Mouse (Mus musculus) megakaryocyte, adult 5-6 weeks (primary cell): Measurements from ENCODE around the gene Dab1. TPM values are rescaled to one million over a fixed set of nuclear protein-coding genes. Genes with fewer than 3 reads are reported as not detected.

ENCODE experiments used
- ATAC-seq: 2 replicates; pipeline ENCODE4 v1.8.0; 2016; ENCODE audit warnings: mild to moderate bottlenecking, inconsistent platforms; ENCODE audit not compliant: poor library complexity, severe bottlenecking
- total RNA-seq, 2 experiments: library from RNA; stranded (forward) in 1 of 2; stranded (reverse) in 1 of 2; fragments of 153-499, 151-499 nt in 1 of 2; fragments of 221-1000, 200-1000 nt in 1 of 2; gene quantifications; 2 replicates each; pipeline versions ENCODE4 v1.2.3 to v1.2.4; 2015 to 2017

Gene Dab1
- total RNA-seq (2015) = not detected in 2 replicates
- total RNA-seq (2017) = not detected in 2 replicates

DNA sequence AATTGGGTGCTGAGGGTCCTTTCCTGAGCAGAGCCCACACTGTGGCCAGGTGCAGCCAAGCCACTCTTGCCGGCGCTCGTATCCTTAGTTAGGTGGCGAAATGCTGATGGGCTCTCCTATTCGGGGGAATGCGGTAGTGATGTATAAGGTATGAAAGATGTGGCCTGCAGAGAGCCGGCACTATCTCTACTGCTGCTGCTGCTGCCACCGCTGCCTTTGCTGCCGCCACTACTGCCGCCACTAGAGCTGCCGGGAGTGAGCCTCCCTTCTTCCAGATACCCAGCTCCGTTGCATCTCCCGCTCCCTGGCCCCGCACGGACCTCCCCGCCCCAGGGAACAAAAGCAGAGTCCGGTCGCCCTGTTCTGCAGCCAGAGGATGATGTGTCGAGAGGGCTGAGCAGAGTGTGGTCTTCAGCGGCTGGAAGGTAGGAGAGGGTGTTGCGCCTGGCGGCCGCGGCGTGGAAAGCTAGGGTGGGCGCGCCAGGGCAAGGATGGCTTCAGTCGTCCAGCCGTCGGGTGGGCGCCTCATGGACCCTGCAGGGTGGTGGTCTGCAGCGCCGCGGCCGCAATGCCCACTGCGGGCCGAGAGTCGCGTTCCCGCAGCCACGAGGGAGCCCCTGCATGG is at the start of gene Dab1:
TSS of gene Dab1 (plus strand) at position 39 of the 625 bp plus-strand sequence.
- no peak for ATAC-seq

DNA sequence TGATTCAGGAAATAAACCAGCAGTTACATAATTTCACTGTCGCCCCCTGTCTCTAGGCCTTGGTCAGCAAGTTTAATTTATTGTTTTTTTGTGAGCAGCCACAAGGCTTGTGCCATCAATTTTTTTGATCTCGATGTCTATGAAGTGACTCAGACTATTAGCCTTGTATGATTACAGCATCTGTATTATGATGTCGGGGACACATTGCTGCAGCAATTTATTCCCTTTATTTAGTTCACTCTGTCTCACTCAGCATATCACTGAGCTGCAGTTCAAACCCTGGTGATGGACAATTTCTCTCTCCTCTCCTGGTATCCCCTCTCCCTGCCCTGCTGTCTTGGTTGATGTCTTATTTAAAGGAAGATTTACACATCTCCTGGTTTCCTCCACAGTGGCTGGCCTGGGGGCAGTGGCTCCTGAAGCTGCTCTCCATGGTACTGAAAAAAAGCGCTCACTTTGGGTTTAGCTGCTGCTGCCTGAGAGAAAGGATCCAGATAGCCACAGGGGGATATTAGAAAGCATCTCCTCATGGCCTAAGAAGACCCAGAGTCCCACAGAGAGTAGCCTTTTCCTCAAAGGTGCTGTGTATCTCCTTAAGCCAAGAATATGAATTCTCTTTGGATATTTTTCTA is 47.3 kb upstream of the Dab1 start:
- ATAC-seq = no peak

DNA sequence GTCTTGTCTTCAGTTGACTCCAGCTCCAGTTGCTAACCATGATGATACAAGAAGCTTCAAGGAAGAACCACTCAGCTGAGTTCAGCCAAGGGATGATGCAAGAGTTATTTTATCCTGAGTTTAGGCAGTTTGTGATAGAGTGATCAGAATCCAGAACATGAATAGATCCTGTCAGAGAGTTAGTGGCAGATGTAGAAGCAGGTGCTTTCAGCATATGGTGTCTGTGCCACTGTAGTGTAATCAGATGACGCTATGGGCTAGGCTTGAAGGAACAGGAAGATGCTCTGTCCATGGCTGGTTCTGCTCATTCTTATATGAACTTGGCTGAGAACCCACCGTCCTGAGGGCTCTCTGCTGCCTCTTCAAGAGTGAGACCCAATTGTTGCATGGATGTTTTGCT is 43.6 kb upstream of the Dab1 start:
- ATAC-seq = no peak

DNA sequence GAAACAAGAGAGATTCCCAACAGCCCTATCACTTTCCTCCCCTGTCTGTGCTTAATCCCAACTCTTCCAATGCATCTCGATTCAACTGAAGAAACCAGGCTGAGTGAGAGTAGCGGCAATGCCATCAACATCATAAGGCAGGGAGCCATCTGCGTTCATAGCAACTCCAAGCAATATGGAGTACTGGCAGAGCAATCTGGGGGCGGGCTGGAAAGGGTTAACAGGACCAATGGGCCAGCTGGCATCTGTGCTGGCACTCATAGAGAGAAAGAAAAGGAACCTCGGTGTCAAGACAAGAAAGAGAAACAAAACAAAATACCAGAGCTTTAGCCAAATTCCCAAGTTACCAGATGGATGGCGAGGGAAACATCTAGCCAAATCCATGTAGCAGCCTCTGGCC is 42.9 kb upstream of the Dab1 start:
- ATAC-seq = no peak

DNA sequence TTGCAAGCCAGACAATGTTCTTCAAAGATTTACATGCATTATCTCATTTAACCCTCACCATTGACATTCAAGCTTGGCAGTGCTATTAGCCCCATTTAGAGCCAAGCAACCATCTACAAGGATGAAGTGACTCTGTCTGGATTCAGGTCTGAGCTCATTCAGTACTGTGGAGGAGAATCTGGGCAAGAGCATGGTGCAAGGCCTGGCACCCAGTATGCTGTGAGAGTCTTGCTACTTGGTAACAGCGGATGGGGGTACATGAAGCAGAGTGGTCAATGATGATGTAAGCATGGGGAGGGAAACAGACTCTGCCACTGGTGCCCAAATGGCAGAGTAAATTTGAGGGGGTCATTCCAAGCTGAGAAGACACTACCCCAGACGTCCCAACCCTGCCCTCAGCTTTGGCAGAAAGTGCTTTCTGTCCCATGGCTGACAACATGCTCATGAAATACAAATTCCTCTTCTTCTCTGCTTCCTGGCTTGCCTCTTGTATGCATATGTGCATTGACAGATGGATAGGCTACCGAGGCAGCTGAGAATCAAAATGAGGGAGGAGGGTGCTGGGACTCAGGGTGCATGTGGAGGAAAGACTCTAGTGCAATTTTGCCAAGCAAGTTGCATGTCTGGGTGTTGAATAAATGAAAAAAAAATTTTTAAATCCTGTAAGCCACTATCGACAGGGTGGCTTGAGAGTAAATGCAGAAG is 41.9 kb upstream of the Dab1 start:
- ATAC-seq = no peak

DNA sequence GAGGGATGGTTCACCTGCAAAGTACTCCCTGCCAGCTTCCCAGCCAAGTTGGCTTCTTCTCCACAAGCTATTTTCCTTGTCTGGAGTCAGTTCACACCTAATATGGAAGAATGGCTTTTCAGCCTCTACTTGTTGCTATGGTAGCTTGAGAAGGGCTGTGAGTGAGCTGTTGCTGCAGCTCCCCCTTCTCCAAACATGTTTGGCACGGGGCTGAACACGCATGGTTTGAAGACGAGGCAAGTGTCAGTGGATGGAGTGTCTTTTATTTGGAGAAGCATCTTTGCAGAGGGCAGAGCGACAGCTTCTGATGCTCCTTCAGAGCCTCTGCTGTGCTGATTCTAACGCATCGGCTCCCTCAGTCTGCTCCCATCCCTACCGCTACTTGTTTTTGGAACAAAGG is 41.3 kb upstream of the Dab1 start:
- no peak for ATAC-seq

DNA sequence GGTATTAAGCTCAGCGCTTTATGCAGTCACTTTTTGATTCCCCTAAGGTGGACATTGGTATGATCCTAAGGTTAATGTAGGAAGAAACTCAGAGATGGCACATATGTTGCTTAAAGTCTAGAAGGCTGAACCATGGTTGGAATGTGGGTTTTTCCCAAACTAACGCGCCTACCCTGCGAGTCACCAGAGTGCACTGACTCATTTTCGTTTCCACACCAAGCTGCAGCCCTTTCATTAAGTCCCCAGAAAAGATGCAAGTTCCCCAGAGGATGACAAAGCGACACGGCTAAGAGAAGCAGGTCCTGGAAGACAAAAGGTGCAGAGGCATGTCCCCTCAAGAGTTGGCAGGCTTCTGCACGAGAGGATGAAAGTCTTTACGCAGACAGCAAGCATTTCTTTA is 39.1 kb upstream of the Dab1 start:
- no peak for ATAC-seq

DNA sequence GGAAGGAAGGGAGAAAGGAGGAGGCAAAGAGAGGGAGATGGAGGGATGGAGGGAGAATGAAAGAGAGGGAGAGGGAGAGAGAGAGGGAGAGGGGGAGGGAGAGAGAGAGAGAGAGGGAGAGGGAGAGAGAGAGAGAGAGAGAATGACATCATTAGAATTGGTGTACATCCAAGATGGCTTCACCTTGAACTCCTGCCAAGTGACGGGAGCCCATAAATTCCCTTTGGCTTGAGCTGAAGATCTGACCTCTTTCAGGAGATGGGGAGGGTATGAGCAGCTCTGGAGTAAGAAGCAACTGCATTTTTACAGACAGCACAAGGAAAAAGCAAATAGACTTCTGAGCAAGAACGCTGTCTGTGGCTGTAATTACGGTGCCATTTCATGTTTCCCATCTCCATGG is 4.1 kb upstream of the Dab1 start:
- ATAC-seq = no peak

DNA sequence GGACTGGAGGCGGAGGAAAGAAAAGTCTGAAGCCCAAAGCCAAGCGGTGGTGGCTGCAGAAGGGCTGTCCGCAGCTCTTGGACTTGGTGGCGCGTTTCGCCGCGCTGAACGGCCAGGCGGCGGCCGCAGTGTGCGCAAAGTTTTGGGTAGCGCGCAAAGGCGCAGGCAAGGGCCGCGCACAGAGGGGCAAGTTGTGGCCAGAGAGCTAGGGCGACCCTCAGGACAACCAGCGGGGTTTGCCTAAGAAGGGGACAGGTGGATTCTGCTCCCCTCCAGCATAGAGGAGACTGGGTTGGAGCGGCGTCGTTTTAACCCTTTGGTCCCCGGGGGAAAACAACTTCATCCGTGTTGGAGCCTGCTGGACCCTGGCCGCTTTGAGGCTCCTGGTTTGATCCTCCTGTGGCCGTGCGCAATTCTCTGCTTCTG is 800 bp downstream of the Dab1 start:
- ATAC-seq = no peak

DNA sequence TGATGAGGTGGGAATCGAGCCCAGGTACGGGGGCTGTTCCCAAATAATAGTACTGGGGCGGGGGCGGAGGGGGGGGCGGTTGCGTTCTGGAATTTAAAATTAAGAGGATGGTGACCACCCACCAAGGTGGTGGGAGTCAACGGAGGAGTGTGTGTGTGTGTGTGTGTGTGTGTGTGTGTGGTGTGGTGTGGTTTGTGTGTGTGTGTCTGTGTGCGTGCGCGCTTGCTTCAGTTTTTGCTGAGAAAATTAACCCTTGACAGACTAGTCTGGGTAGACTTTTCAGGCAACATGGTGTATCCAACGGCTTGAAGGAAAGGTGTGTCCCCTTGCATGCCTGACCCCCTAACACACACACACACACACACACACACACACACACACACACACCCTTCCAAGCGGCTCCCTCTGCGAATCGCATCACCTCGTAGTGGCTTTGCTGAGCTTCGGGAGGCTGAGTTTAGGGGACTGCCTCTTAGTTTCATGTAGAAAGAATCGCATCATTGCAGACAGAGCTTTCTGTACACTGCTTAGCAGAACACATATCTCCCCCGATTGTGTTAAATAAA is 1.5 kb downstream of the Dab1 start:
- ATAC-seq = no peak

DNA sequence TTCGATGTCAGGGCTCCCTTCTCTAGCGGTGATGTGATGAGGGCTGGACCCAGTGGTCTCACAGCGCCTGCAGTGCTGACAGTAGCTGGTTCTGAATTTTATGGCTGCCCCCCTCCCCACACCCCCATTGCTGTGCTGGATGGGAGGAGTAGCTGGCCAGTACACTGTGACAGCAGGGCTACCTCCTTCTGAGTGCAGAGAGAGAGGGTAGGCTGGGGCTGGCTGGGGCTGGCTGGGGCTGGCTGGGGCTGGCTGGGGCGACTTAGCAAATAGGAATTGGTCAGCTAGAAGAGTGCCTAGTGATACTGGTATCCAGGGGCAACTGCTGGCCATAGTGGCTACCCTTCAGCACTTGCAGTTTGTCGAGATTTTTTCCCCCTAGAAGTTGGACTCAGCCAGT is 2.4 kb downstream of the Dab1 start:
- no peak for ATAC-seq

DNA sequence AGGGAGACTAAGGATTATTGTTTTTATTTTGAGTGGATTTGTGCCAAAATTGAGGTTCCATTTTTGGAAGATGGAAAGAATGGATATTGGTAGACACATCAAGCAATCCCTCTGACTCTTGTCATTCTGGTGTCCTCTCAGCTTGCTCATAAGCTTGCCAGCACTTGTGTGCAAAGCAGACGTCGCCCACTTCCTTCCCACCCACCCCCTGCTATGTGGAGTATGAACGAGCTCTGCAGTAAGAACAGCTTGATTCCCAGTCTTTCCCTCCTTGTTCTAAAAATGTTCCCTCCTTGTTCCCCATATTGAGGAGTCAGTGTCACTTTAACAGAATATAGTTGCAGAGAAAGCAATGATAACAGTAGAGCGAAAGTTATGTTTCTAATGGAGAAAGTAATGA is 11.0 kb downstream of the Dab1 start:
- no peak for ATAC-seq

DNA sequence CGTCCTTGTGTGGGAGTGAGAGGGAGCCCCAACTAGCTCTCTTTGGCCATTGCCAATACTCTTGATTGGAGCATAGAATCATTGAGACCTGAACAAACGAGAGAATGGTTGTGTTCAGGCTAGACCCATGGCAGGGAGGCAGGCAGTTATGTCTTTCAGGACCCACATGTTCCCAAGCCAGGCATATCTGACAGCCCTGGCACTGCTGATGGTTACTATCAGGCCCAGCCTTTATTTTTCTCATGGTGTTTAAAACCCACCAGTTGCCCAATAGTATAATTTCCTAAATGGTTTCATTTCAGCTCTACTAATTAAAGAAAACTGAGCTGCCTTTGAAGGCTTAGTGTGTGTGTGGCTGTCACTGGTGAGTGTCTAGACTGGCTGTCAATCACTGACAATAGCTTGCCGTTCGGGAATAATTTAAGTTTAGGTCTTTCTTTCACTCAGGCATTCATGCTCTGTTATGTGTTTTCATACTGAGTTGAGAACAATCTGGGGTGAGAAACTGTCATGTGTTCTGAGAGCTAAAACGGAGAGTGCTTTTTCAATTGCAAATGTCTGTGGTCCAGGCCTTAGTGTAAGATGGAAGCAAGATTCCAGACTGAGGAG is 17.1 kb downstream of the Dab1 start:
- no peak for ATAC-seq

DNA sequence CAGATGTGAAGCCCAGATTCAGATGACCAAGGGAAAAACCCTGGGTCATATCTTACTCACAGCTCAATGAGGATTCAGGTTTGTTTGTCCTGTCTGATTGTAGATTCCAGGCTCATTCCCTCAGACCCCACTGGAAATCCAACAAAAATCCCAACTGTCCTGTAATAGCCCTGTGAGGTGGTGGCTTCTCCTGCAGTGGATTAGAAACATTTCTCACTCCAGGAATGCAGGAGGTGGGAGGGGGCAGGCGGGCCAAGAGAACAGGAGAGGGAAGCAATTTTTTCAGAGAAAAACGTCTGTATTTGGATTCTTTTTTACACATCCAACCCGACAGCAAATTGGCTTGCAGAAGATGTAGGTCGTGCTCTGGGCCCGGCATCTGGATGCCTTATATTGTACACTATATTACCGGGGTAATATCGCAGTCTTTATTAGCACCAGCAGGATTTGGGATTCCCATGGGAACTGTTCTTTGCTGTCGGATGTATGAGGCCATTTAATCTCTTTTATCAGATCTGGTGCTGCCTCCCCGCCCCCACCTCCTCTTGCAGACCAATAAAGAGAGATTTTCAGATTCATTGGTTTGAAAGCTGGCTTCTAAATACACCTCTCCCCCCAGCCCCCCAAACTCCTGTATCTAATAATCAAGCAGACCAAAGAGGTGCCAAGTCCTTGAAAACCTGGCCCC is 29.2 kb downstream of the Dab1 start:
- ATAC-seq = no peak

DNA sequence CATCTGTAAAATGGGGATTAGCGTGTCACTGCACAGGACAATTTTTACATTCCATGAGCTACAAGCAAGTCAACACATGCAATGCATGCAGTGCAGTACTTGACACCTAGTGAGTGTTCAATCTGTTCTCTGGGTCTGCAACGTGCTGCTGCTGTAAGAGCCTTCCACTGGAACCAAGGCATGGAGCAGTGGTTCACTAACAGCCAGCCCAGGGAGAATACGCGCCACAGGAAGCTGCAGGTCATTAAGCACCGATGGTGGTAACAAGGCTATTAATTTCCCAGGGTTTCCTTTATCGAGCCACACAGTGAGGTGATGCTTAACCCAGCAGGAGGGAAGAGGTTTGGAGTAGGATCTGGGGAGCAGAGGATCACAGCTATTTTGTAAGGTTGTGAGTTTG is 36.6 kb downstream of the Dab1 start:
- ATAC-seq = no peak

DNA sequence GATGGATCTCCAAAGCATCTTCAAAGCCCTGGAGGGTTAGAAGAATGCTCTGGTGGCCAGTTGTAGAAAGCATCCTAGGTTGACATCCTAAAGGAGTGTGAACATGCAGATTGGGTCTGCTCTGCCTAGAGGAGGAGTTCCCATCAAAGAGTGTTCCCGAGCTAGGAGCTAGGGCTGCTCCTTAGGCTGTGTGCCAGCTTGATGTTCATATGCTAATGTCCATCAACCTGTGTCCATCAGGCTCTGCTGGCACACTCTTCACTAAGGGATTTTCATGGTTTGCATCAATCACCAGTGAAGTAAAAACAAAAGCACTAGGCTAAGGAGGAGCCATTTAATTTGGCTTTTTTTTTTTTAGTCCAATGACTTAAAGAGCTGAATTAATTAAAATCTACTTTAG is 42.2 kb downstream of the Dab1 start:
- no peak for ATAC-seq

DNA sequence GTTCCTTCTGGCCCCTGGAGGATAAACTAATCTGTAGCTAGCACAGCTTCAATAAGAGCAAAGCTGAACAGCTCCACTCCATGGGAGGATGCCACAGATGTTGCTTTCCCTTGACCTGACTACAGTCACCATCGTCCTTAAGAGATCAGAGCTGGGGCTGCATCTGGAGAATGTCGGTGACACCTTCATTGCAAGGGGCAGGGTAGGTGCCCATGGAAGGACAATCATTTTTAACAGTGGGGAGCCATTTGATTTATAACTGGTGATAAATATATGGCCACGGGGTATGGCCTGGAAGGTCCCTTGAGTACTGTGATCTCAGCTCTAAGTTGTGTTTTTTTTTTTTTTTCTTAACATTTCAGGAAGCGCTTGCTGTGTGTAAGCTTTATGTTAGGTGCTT is 48.3 kb downstream of the Dab1 start:
- ATAC-seq = no peak

DNA sequence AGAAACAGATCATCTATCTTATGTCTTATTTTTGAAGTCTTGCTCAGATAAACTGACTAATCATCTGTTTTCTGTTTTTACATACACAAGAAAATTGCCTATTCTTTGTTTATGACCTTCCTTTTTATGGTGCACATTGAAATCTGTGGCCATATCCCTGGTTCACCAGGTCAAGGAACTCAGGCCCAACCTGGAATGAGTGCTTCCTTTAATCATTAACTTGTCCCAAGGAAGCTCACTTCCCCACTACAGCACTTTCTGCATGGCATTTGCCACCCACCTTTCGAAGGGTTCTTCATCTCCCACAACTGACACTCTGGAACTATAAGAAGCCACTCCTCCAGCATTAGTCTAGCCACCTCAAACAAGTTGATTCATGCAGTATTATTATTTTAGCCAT is 58.0 kb downstream of the Dab1 start:
- ATAC-seq = no peak

DNA sequence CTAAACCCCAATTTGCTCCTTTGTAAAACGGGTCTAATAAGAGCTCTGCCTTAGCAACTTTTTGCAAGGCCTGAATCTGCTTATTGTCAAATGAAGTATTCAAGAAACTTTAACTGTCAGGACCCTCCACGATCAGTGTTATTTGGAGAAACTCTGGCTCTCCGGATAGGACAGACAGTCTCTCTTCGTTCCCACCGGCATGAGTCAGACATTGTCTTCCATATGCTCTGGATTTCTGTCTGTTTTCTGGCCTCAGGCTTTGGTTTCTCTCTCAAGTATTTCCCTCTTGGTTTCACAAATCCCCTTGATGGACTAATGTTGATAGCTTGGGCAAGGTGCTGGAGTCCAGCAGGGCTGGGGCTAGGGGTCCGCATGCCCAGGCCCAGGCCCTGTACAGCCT is 59.3 kb downstream of the Dab1 start:
- ATAC-seq = no peak

DNA sequence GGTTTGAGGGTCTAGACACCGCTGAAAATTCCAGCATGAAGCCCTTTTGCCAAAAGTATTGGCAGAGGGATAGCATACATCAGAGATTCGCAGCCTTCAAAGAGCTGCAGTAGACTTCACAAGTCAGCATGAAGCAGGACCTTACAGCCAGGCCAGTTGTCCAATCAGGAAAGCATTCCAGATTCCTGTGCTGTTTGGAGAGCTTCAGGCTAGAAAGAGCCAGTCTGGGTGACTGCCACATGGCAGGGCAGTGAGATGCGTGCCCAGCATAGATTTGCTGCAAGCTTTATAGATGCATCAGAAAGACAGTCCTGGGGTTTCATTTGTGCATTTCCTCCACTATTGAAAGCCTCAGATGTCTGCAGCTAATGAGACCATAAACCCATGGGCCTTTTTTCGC is 66.0 kb downstream of the Dab1 start:
- no peak for ATAC-seq

DNA sequence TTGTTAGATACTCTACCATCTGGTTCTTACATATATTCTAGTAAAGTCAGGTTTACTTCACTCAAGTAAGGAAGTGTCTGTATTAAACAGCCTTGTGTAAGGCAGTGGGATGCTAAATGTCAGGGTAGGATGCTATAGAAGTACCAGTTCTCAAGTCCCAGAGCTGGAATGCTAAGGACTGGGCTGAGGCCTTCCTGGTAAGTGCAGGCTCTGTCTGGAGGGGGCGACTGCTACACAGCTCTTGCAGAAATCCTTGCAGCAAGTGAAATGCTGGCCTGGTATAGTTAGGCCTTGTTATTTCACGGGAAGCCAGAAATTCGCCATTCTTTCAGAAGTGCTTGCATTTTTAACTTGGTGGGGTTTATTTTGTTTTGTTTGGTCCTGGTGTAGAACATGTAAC is 72.6 kb downstream of the Dab1 start:
- ATAC-seq = no peak
